ENCODE assay signal across 9 mouse cellular contexts in genomic region chr3:55226501-55227213, GRCm38 (mm10). TPM values are rescaled to one million over a fixed set of nuclear protein-coding genes. Genes with fewer than 3 reads are reported as not detected.
A peak's percentile ranks its signal among the peaks of the same experiment; 100 is the strongest.
DNase-seq lines count a peak whose midpoint lies in the region; ATAC-seq and TF ChIP-seq lines count a peak whose summit lies in the region.
"Had no signal": no experiment of that assay in that cellular context is flagged by ENCODE, and none has a peak within 500 bp of the region (broad histone marks: within the 10 kb centered on the region; RNA-seq: fewer than 3 reads in every experiment).

No protein-coding gene starts in this region.

- H3K27ac ChIP-seq in kidney, embryonic 14.5 days (ENCODE audit: low read depth, low read length): no peak overlapping the region
- H3K27ac ChIP-seq in kidney, adult 2 months (ENCODE audit: insufficient read depth, low read depth, low read length): no peak overlapping the region
- no peak overlapping the region for H3K27ac ChIP-seq in bone marrow macrophage, adult 2 months (ENCODE audit: insufficient read depth, low read depth, low read length)
- no peak overlapping the region for H3K27ac ChIP-seq in lung, embryonic 16.5 days (ENCODE audit: low read length)
- H3K27ac ChIP-seq in stomach, embryonic 15.5 days: no peak overlapping the region

- H3K9ac ChIP-seq in kidney, embryonic 14.5 days (ENCODE audit: low read depth, low read length): no peak overlapping the region
- H3K9ac ChIP-seq in lung, embryonic 16.5 days (ENCODE audit: low read length): no peak overlapping the region
- H3K9ac ChIP-seq in stomach, embryonic 15.5 days: no peak overlapping the region

- peak; percentile 69 for ATAC-seq in kidney, embryonic 14.5 days (ENCODE audit: low FRiP score, low TSS enrichment)
- ATAC-seq in lung, embryonic 16.5 days (ENCODE audit: low read depth): peak; percentile 52
- peak; percentile 50; the same call in 1 of the 2 replicates for ATAC-seq in stomach, embryonic 15.5 days (ENCODE audit: insufficient read depth, low FRiP score, low read depth)
- ATAC-seq in erythroid progenitor cell, adult 5-6 weeks (replicated peaks; ENCODE audit: low FRiP score, poor library complexity, severe bottlenecking): no peak
- ATAC-seq in megakaryocyte-erythroid progenitor cell, adult 5-6 weeks (replicated peaks; ENCODE audit: low FRiP score, low TSS enrichment, poor library complexity, severe bottlenecking): no peak

- TF ChIP-seq POLR2A in kidney, adult 2 months (IDR thresholded peaks at IDR 0.05; ENCODE audit: low read depth, low read length): no peak
- no peak for TF ChIP-seq POLR2A in bone marrow macrophage, adult 2 months (IDR thresholded peaks at IDR 0.05; ENCODE audit: borderline replicate concordance, low read depth, low read length)

- no peaks in the 10 kb centered on the region for H3K36me3 ChIP-seq in kidney, embryonic 14.5 days (ENCODE audit: control insufficient read depth, insufficient read depth, low read length)
- H3K36me3 ChIP-seq in kidney, adult 2 months (ENCODE audit: control insufficient read depth, insufficient read depth, low read length): no peaks in the 10 kb centered on the region
- no peaks in the 10 kb centered on the region for H3K36me3 ChIP-seq in lung, embryonic 16.5 days (ENCODE audit: control insufficient read depth, insufficient read depth, low read length)
- no peaks in the 10 kb centered on the region for H3K36me3 ChIP-seq in stomach, embryonic 15.5 days

- DNase-seq in kidney, adult 2 months: no peak
- DNase-seq in gastrocnemius, postnatal 10 days: peak; percentile 43

- 0 out of 2 replicates have a peak overlapping the region, but pooled peaks have one; percentile 15 for H3K4me2 ChIP-seq in kidney, embryonic 14.5 days (replicated peaks; ENCODE audit: low read depth, low read length)
- no peak overlapping the region for H3K4me2 ChIP-seq in lung, embryonic 16.5 days (ENCODE audit: low read depth, low read length)
- peak overlapping the region; percentile 27 for H3K4me2 ChIP-seq in stomach, embryonic 15.5 days

- peaks cover 6% of the 10 kb centered on the region for H3K9me3 ChIP-seq in kidney, embryonic 14.5 days (ENCODE audit: control insufficient read depth, low read length)
- H3K9me3 ChIP-seq in lung, embryonic 16.5 days (ENCODE audit: control insufficient read depth, low read length): no peaks in the 10 kb centered on the region
- H3K9me3 ChIP-seq in stomach, embryonic 15.5 days: no peaks in the 10 kb centered on the region

- no peaks in the 10 kb centered on the region for H3K27me3 ChIP-seq in kidney, embryonic 14.5 days (ENCODE audit: control insufficient read depth, insufficient read depth, low read length)
- H3K27me3 ChIP-seq in kidney, adult 2 months (replicated peaks; ENCODE audit: control insufficient read depth, insufficient read depth, low read length): no peaks in the 10 kb centered on the region
- no peaks in the 10 kb centered on the region for H3K27me3 ChIP-seq in lung, embryonic 16.5 days (ENCODE audit: control insufficient read depth, insufficient read depth, low read depth, low read length)
- H3K27me3 ChIP-seq in stomach, embryonic 15.5 days (replicated peaks): no peaks in the 10 kb centered on the region

- TF ChIP-seq CTCF in kidney, adult 2 months (conservative IDR thresholded peaks at IDR 0.05; ENCODE audit: insufficient read depth, insufficient read length, low read depth, low read length): no peak
- no peak for TF ChIP-seq CTCF in bone marrow macrophage, adult 2 months (IDR thresholded peaks at IDR 0.05; ENCODE audit: low read depth, low read length)

- 0 out of 2 replicates have a peak, but pooled peaks cover 5% of the 10 kb centered on the region for H3K4me1 ChIP-seq in kidney, embryonic 14.5 days (ENCODE audit: control insufficient read depth, insufficient read depth, low read length)
- H3K4me1 ChIP-seq in kidney, adult 2 months (ENCODE audit: control insufficient read depth, insufficient read depth, low read length): no peaks in the 10 kb centered on the region
- peaks cover 10% of the 10 kb centered on the region for H3K4me1 ChIP-seq in bone marrow macrophage, adult 2 months (ENCODE audit: control insufficient read depth, insufficient read depth, low read length)
- H3K4me1 ChIP-seq in lung, embryonic 16.5 days (replicated peaks; ENCODE audit: control insufficient read depth, insufficient read depth, low read length): no peaks in the 10 kb centered on the region
- H3K4me1 ChIP-seq in stomach, embryonic 15.5 days: no peaks in the 10 kb centered on the region

- WGBS in kidney, embryonic 14.5 days: 28% methylated on average over 15 of the region's 18 CpGs
- WGBS in kidney, adult 2 months: 36% methylated on average over 18 of the region's 18 CpGs
- 27% methylated on average over 18 of the region's 18 CpGs for WGBS in lung, embryonic 16.5 days
- WGBS in stomach, embryonic 15.5 days: 30% methylated on average over 18 of the region's 18 CpGs

- H3K4me3 ChIP-seq in kidney, embryonic 14.5 days (ENCODE audit: low read length): no peak overlapping the region
- no peak overlapping the region for H3K4me3 ChIP-seq in kidney, adult 2 months (ENCODE audit: insufficient read depth, low read depth, low read length)
- H3K4me3 ChIP-seq in bone marrow macrophage, adult 2 months (ENCODE audit: insufficient read depth, low read length): peak overlapping the region; percentile 27; the same call in 1 of the 2 replicates
- no peak overlapping the region for H3K4me3 ChIP-seq in lung, embryonic 16.5 days (ENCODE audit: low read length)
- no peak overlapping the region for H3K4me3 ChIP-seq in stomach, embryonic 15.5 days (replicated peaks)

RNA-seq across cellular contexts. Expression of gene Dclk1, which starts 15.5 kb away (rescaled TPM):
- polyA plus RNA-seq in kidney, embryonic 14.5 days (2014; fragmentation: Nextera tagmentation; extraction: Ambion mirVana): 18.1 and 24.5 TPM in 2 replicates
- 0.68 and 1.1 TPM in 2 replicates for polyA plus RNA-seq in kidney, adult 2 months (2012; rRNA removed)
- polyA plus RNA-seq in bone marrow macrophage, adult 2 months (2012; ENCODE audit: insufficient read depth, insufficient read length, missing spikeins): 1.0 and 1.3 TPM in 2 replicates
- 10 to 100 TPM; 20.5 to 29.9 TPM for total RNA-seq in gastrocnemius, postnatal 10 days (2021)
- polyA plus RNA-seq in lung, embryonic 16.5 days (2015; fragmentation: Nextera tagmentation; extraction: Ambion mirVana): 8.0 and 10.3 TPM in 2 replicates
- 12.6 and 13.4 TPM in 2 replicates for polyA plus RNA-seq in stomach, embryonic 15.5 days (2015; fragmentation: Nextera tagmentation; extraction: Ambion mirVana)
- not detected in 2 replicates for total RNA-seq in erythroid progenitor cell, adult 5-6 weeks (2015; ENCODE audit: low replicate concordance)
- not detected in 2 replicates for total RNA-seq in erythroid progenitor cell, adult 5-6 weeks (2017; ENCODE audit: low replicate concordance)
- total RNA-seq in megakaryocyte-erythroid progenitor cell, adult 5-6 weeks (2014; fragmentation: Nextera tagmentation): not detected in 2 replicates
- not detected in 2 replicates for total RNA-seq in megakaryocyte-erythroid progenitor cell, adult 5-6 weeks (2017)

RNA-seq across cellular contexts. Expression of gene Sohlh2, which starts 44.8 kb away (rescaled TPM):
- polyA plus RNA-seq in kidney, embryonic 14.5 days (2014; fragmentation: Nextera tagmentation; extraction: Ambion mirVana): not detected in 2 replicates
- polyA plus RNA-seq in kidney, adult 2 months (2012; rRNA removed): not detected in 2 replicates
- polyA plus RNA-seq in bone marrow macrophage, adult 2 months (2012; ENCODE audit: insufficient read depth, insufficient read length, missing spikeins): not detected in 2 replicates
- total RNA-seq in gastrocnemius, postnatal 10 days (2021): under 1 TPM in 1 of 2 experiments, not detected in 1; 0.16 TPM
- 0.09 TPM in 1 of 2 replicates, not detected in the other for polyA plus RNA-seq in lung, embryonic 16.5 days (2015; fragmentation: Nextera tagmentation; extraction: Ambion mirVana)
- polyA plus RNA-seq in stomach, embryonic 15.5 days (2015; fragmentation: Nextera tagmentation; extraction: Ambion mirVana): not detected in 2 replicates
- total RNA-seq in erythroid progenitor cell, adult 5-6 weeks (2015; ENCODE audit: low replicate concordance): not detected in 2 replicates
- total RNA-seq in erythroid progenitor cell, adult 5-6 weeks (2017; ENCODE audit: low replicate concordance): not detected in 2 replicates
- not detected in 2 replicates for total RNA-seq in megakaryocyte-erythroid progenitor cell, adult 5-6 weeks (2014; fragmentation: Nextera tagmentation)
- total RNA-seq in megakaryocyte-erythroid progenitor cell, adult 5-6 weeks (2017): not detected in 2 replicates
- polyA plus RNA-seq: frontal cortex, adult 2 months had no signal

Comparison
In these comparisons a context has a peak if more than half of its experiments do, and no peak if none do; other contexts are left out.
1. ATAC-seq: peak in kidney, embryonic 14.5 days (single experiment), lung, embryonic 16.5 days (single experiment) and stomach, embryonic 15.5 days (single experiment); none in erythroid progenitor cell, adult 5-6 weeks (single experiment) and megakaryocyte-erythroid progenitor cell, adult 5-6 weeks (single experiment).